Mouse (Mus musculus) embryonic facial prominence, embryonic 12.5 days (tissue): ENCODE measurements around the gene Amer2. TPM values are rescaled to one million over a fixed set of nuclear protein-coding genes. Genes with fewer than 3 reads are reported as not detected.

Source experiments
- ATAC-seq: fragments of 200-750 bp; cut with Nextera tagmentation; 2 replicates; pipeline ENCODE4 v1.8.0; 2017; ENCODE audit not compliant: insufficient number of reproducible peaks, insufficient read depth, low FRiP score, low TSS enrichment
- H3K27ac ChIP-seq: fragments of 300-500 bp; sonication (generic); 2 replicates; pipeline ENCODE4 v1.5.1; 2016; ENCODE audit warnings: mild to moderate bottlenecking
- H3K27me3 ChIP-seq: fragments of 300-500 bp; sonication (generic); 2 replicates; pipeline ENCODE4 v1.6.1; 2016; ENCODE audit warnings: mild to moderate bottlenecking, moderate library complexity
- H3K36me3 ChIP-seq: fragments of 300-500 bp; sonication (generic); 2 replicates; pipeline ENCODE4 v1.6.1; 2016; ENCODE audit warnings: mild to moderate bottlenecking
- H3K4me1 ChIP-seq: fragments of 300-500 bp; sonication (generic); 2 replicates; pipeline ENCODE4 v1.6.1; 2016
- H3K4me2 ChIP-seq: fragments of 300-500 bp; sonication (generic); replicated peaks from 2 replicates; pipeline ENCODE4 v1.6.1; 2016; ENCODE audit warnings: mild to moderate bottlenecking, moderate library complexity
- H3K4me3 ChIP-seq: fragments of 300-500 bp; sonication (generic); 2 replicates; pipeline ENCODE4 v1.5.1; 2016; ENCODE audit warnings: mild to moderate bottlenecking
- H3K9ac ChIP-seq: fragments of 300-500 bp; sonication (generic); 2 replicates; pipeline ENCODE4 v1.6.1; 2016; ENCODE audit warnings: mild to moderate bottlenecking, moderate library complexity
- H3K9me3 ChIP-seq: fragments of 300-500 bp; sonication (generic); 2 replicates; pipeline ENCODE4 v1.6.1; 2016; ENCODE audit warnings: mild to moderate bottlenecking, moderate library complexity
- WGBS: fragments of 180-500 bp; shearing (Covaris S2); methylation state at CpG from one replicate; pipeline ENCODE4 v1.1.7; 2016; 5-methylcytosine and 5-hydroxymethylcytosine counted together
- polyA plus RNA-seq: library from polyadenylated mRNA; unstranded; fragments of >200 nt; fragmentation: Nextera tagmentation; extraction: Ambion mirVana; gene quantifications from 2 replicates; pipeline ENCODE4 v1.2.1, GENCODE M21; 2016

Amer2 gene
- polyA plus RNA-seq, 1 experiment from 2014 or later = 9.0 TPM

GRCm38 (mm10) chr14:60397321-60397720 lies 24.3 kb downstream of the Amer2 start:
- 82% methylated on average over 4 of the region's 4 CpGs for WGBS
- Histone ChIP-seq H3K4me1 (peaks cover 4% of the 10 kb centered on the region; the same call in 1 of the 2 replicates), H3K9ac (no peak overlapping the region), H3K27ac (no peak overlapping the region), H3K9me3 (no peaks in the 10 kb centered on the region), H3K4me3 (no peak overlapping the region), H3K4me2 (no peak overlapping the region), H3K36me3 (no peaks in the 10 kb centered on the region), H3K27me3 (no peaks in the 10 kb centered on the region; the same call in 1 of the 2 replicates)
- ATAC-seq = no peak

GRCm38 (mm10) chr14:60398861-60399260 lies 25.8 kb downstream of the Amer2 start:
- Histone ChIP-seq H3K9ac (no peak overlapping the region), H3K4me1 (peaks cover 4% of the 10 kb centered on the region; the same call in 1 of the 2 replicates), H3K4me3 (no peak overlapping the region), H3K27me3 (no peaks in the 10 kb centered on the region; the same call in 1 of the 2 replicates), H3K36me3 (no peaks in the 10 kb centered on the region), H3K27ac (no peak overlapping the region), H3K9me3 (no peaks in the 10 kb centered on the region), H3K4me2 (no peak overlapping the region)
- WGBS = 31% methylated on average over 7 of the region's 7 CpGs
- ATAC-seq = no peak

GRCm38 (mm10) chr14:60403228-60403627 lies 30.2 kb downstream of the Amer2 start:
- Histone ChIP-seq H3K9me3 (no peaks in the 10 kb centered on the region), H3K27ac (no peak overlapping the region), H3K4me2 (no peak overlapping the region), H3K27me3 (no peaks in the 10 kb centered on the region; the same call in 1 of the 2 replicates), H3K9ac (no peak overlapping the region), H3K4me3 (no peak overlapping the region), H3K36me3 (no peaks in the 10 kb centered on the region), H3K4me1 (peaks cover 4% of the 10 kb centered on the region; the same call in 1 of the 2 replicates)
- 71% methylated on average over 2 of the region's 2 CpGs for WGBS
- no peak for ATAC-seq

- ATAC-seq = no peak
- peaks cover 12% of the 10 kb centered on the region for H3K4me1 ChIP-seq
- H3K4me3 ChIP-seq = no peak overlapping the region
- no peak overlapping the region for H3K4me2 ChIP-seq
- H3K36me3 ChIP-seq = no peaks in the 10 kb centered on the region
- H3K27ac ChIP-seq = no peak overlapping the region
- H3K9ac ChIP-seq = no peak overlapping the region
- WGBS = 69% methylated on average over 2 of the region's 2 CpGs
- H3K27me3 ChIP-seq = no peaks in the 10 kb centered on the region; the same call in 1 of the 2 replicates
- no peaks in the 10 kb centered on the region for H3K9me3 ChIP-seq
Observed at GRCm38 (mm10) chr14:60405829-60406228, 32.8 kb downstream of the Amer2 start.

GRCm38 (mm10) chr14:60406543-60406942 lies 33.5 kb downstream of the Amer2 start:
- 90% methylated on average over 5 of the region's 5 CpGs for WGBS
- H3K4me3 ChIP-seq = no peak overlapping the region
- ATAC-seq = no peak

GRCm38 (mm10) chr14:60407319-60407718 lies 34.3 kb downstream of the Amer2 start:
- ATAC-seq = no peak
- Histone ChIP-seq H3K9ac (no peak overlapping the region), H3K9me3 (no peaks in the 10 kb centered on the region), H3K4me2 (no peak overlapping the region), H3K4me3 (no peak overlapping the region), H3K36me3 (no peaks in the 10 kb centered on the region), H3K27me3 (no peaks in the 10 kb centered on the region; the same call in 1 of the 2 replicates), H3K27ac (no peak overlapping the region), H3K4me1 (peaks cover 12% of the 10 kb centered on the region)
- 61% methylated on average over 9 of the region's 9 CpGs for WGBS

More at GRCm38 (mm10) chr14:60406543-60406942, 33.5 kb downstream of the Amer2 start:
- Histone ChIP-seq H3K27me3 (no peaks in the 10 kb centered on the region; the same call in 1 of the 2 replicates), H3K9ac (no peak overlapping the region), H3K4me1 (peaks cover 12% of the 10 kb centered on the region), H3K27ac (no peak overlapping the region), H3K4me2 (no peak overlapping the region), H3K36me3 (no peaks in the 10 kb centered on the region), H3K9me3 (no peaks in the 10 kb centered on the region)

GRCm38 (mm10) chr14:60409702-60410491 lies 36.8 kb downstream of the Amer2 start:
- H3K27ac ChIP-seq = peak overlapping the region; percentile 52; the same call in 1 of the 2 replicates
- WGBS = 27% methylated on average over 12 of the region's 12 CpGs
- peak; percentile 41; the same call in 1 of the 2 replicates for ATAC-seq
- no peak overlapping the region for H3K9ac ChIP-seq
- H3K4me2 ChIP-seq = peak overlapping the region; percentile 23
- no peaks in the 10 kb centered on the region for H3K36me3 ChIP-seq
- no peak overlapping the region for H3K4me3 ChIP-seq
- peaks cover 12% of the 10 kb centered on the region for H3K4me1 ChIP-seq
- H3K27me3 ChIP-seq = no peaks in the 10 kb centered on the region; the same call in 1 of the 2 replicates
- no peaks in the 10 kb centered on the region for H3K9me3 ChIP-seq

GRCm38 (mm10) chr14:60411229-60411628 lies 38.2 kb downstream of the Amer2 start:
- Histone ChIP-seq H3K9me3 (no peaks in the 10 kb centered on the region), H3K4me1 (peaks cover 12% of the 10 kb centered on the region), H3K9ac (no peak overlapping the region), H3K4me3 (no peak overlapping the region), H3K27me3 (no peaks in the 10 kb centered on the region; the same call in 1 of the 2 replicates), H3K27ac (no peak overlapping the region), H3K36me3 (no peaks in the 10 kb centered on the region), H3K4me2 (no peak overlapping the region)
- WGBS = 73% methylated on average over 6 of the region's 6 CpGs
- no peak for ATAC-seq

GRCm38 (mm10) chr14:60414691-60415090 lies 41.6 kb downstream of the Amer2 start:
- no peaks in the 10 kb centered on the region for H3K36me3 ChIP-seq
- no peak overlapping the region for H3K4me3 ChIP-seq
- no peak overlapping the region for H3K9ac ChIP-seq
- no peaks in the 10 kb centered on the region for H3K27me3 ChIP-seq
- no peak overlapping the region for H3K4me2 ChIP-seq
- WGBS = 80% methylated on average over 8 of the region's 8 CpGs
- H3K4me1 ChIP-seq = peaks cover 6% of the 10 kb centered on the region
- no peak for ATAC-seq
- no peaks in the 10 kb centered on the region for H3K9me3 ChIP-seq
- peak overlapping the region; percentile 46; the same call in 1 of the 2 replicates for H3K27ac ChIP-seq

GRCm38 (mm10) chr14:60417924-60418323 lies 44.9 kb downstream of the Amer2 start:
- Histone ChIP-seq H3K27me3 (no peaks in the 10 kb centered on the region), H3K36me3 (no peaks in the 10 kb centered on the region), H3K4me1 (no peaks in the 10 kb centered on the region; the same call in 1 of the 2 replicates), H3K27ac (no peak overlapping the region), H3K9me3 (no peaks in the 10 kb centered on the region), H3K4me2 (no peak overlapping the region), H3K4me3 (no peak overlapping the region), H3K9ac (no peak overlapping the region)
- WGBS = 87% methylated on average over 5 of the region's 5 CpGs
- no peak for ATAC-seq

GRCm38 (mm10) chr14:60422920-60423319 lies 49.9 kb downstream of the Amer2 start:
- Histone ChIP-seq H3K4me2 (no peak overlapping the region), H3K4me1 (0 out of 2 replicates have a peak, but pooled peaks cover 2% of the 10 kb centered on the region), H3K9me3 (no peaks in the 10 kb centered on the region), H3K27me3 (no peaks in the 10 kb centered on the region), H3K36me3 (no peaks in the 10 kb centered on the region), H3K4me3 (no peak overlapping the region), H3K9ac (no peak overlapping the region), H3K27ac (no peak overlapping the region)
- ATAC-seq = no peak
- WGBS = 93% methylated on average over 2 of the region's 2 CpGs

- ATAC-seq = no peak
- no peaks in the 10 kb centered on the region for H3K27me3 ChIP-seq
- H3K27ac ChIP-seq = no peak overlapping the region
- WGBS = 40% methylated on average over 3 of the region's 3 CpGs
- no peaks in the 10 kb centered on the region for H3K9me3 ChIP-seq
- no peak overlapping the region for H3K9ac ChIP-seq
- H3K36me3 ChIP-seq = no peaks in the 10 kb centered on the region
- H3K4me3 ChIP-seq = no peak overlapping the region
- no peak overlapping the region for H3K4me2 ChIP-seq
- 0 out of 2 replicates have a peak, but pooled peaks cover 8% of the 10 kb centered on the region for H3K4me1 ChIP-seq
Observed at GRCm38 (mm10) chr14:60424174-60424573, 51.1 kb downstream of the Amer2 start.
